Mouse (Mus musculus) embryo, embryonic 11 days (tissue): Measurements from ENCODE around the gene Dmrta2.

Experiments used
- DNase-seq: peaks from one replicate; pipeline ENCODE4 v3.0.0-alpha.2; 2015

The Dmrta2 gene

DNA sequence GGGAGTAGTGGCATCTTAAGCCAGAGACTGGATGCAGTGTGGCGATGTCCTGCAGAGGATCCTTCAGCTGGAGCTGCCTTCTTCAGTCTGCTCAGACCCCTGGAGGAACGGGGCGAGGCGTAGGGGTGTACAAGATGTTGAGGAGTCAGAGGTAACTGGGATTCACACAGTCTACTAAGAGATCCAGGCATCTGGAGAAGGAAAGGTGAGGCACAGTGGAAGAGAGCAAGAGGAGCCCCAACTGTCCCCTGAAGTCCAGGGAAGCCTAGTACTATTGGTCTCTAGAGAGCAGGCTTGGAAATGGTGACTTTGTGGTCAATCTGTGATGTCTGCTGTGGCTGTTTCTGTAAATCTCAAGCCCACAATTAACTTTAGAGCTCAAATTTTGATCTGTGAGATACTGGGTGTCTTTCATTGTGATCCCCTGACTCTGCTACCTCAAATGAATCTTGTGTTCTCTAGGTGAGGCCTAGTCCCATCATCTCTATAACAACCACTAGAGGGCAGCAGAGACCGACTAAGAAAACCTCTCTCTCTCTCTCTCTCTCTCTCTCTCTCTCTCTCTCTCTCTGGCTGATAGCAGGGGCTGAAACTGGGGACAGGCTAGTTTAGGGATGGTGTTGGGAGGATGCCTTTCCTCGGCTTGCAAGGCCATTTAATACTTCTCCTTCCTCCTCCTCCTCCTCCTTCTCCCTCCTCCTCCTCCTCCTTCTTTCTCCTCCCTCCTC lies 50.8 kb downstream of the Dmrta2 start:
- DNase-seq = peak; percentile 77

DNA sequence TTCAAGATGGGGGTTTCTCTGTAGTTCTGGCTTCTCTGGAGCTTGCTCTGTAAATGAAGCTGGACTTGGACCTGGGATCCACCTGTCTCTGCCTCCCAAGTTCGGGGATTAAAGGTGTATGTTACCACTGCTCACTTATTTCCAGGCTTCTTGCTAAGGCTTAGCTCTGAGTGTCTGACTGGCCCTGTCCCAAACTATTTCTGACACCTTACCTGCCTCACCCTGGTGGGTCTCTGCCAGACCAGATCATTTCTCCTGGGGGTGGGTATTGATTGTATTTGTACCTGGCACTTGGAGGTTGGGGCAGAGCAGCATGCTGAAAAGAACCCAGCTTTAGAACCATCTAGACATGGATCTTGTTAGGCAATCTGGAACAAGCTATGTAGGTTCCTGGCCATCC lies 51.6 kb downstream of the Dmrta2 start:
- DNase-seq = no peak
